Mouse (Mus musculus) spleen, postnatal 36 days (tissue): ENCODE data around the gene Eif4enif1.
A peak's percentile ranks its signal among the peaks of the same experiment; 100 is the strongest.
"Not testable (repeated sequence)": the region's sequence is repeated elsewhere in the genome, so short reads cannot be mapped to it uniquely, and the experiment has no call there.

Experiments used
- DNase-seq, 2 experiments: peaks; one replicate each; pipeline ENCODE4 v3.0.0; 2022; ENCODE audit warnings: low spot score in 2 of 2, mixed read lengths in 1 of 2

Gene Eif4enif1

GRCm38 (mm10) chr11:3202231-3202701 is at the start of gene Eif4enif1:
TSS of gene Eif4enif1 (plus strand) at chr11:3202392.
- peak; percentile 76 to 84 for DNase-seq

GRCm38 (mm10) chr11:3153666-3154397 is 48.4 kb upstream of the Eif4enif1 start:
- peak; percentile 75 to 76 for DNase-seq

GRCm38 (mm10) chr11:3156991-3157390 is 45.2 kb upstream of the Eif4enif1 start:
- DNase-seq, result not testable (repeated sequence)

- DNase-seq, result peak; percentile 39 to 46
Observed at GRCm38 (mm10) chr11:3157996-3158395, 44.2 kb upstream of the Eif4enif1 start.

- not testable (repeated sequence) for DNase-seq
Observed at GRCm38 (mm10) chr11:3158800-3159199, 43.4 kb upstream of the Eif4enif1 start.

GRCm38 (mm10) chr11:3161370-3161769 is 40.8 kb upstream of the Eif4enif1 start:
- peak; percentile 67 to 72 for DNase-seq

- peak; percentile 68 to 72 for DNase-seq
Observed at GRCm38 (mm10) chr11:3162236-3162897, 39.8 kb upstream of the Eif4enif1 start.

GRCm38 (mm10) chr11:3163122-3163521 is 39.1 kb upstream of the Eif4enif1 start:
- peak; percentile 67 to 78 for DNase-seq

- DNase-seq, result not testable (repeated sequence)
Observed at GRCm38 (mm10) chr11:3163661-3164060, 38.5 kb upstream of the Eif4enif1 start.

GRCm38 (mm10) chr11:3165210-3165782 is 36.9 kb upstream of the Eif4enif1 start:
- not testable (repeated sequence) for DNase-seq

GRCm38 (mm10) chr11:3166321-3166720 is 35.9 kb upstream of the Eif4enif1 start:
- peak; percentile 59 to 64 for DNase-seq

- not testable (repeated sequence) for DNase-seq
Observed at GRCm38 (mm10) chr11:3167129-3167528, 35.1 kb upstream of the Eif4enif1 start.

GRCm38 (mm10) chr11:3167571-3168001 is 34.6 kb upstream of the Eif4enif1 start:
- DNase-seq, result peak; percentile 56 to 57

GRCm38 (mm10) chr11:3169042-3169441 is 33.1 kb upstream of the Eif4enif1 start:
- DNase-seq, result peak; percentile 20 to 54

GRCm38 (mm10) chr11:3171931-3172330 is 30.3 kb upstream of the Eif4enif1 start:
- peak; percentile 69 to 71 for DNase-seq

- DNase-seq, result not testable (repeated sequence)
Observed at GRCm38 (mm10) chr11:3172526-3172925, 29.7 kb upstream of the Eif4enif1 start.

GRCm38 (mm10) chr11:3173425-3174318 is 28.5 kb upstream of the Eif4enif1 start:
- DNase-seq, result peak; percentile 72 to 77

GRCm38 (mm10) chr11:3178968-3179725 is 23.0 kb upstream of the Eif4enif1 start:
- peak; percentile 63 to 66 for DNase-seq

GRCm38 (mm10) chr11:3179726-3180092 is 22.5 kb upstream of the Eif4enif1 start:
- DNase-seq, result peak; percentile 43 to 59

GRCm38 (mm10) chr11:3180510-3181160 is 21.6 kb upstream of the Eif4enif1 start:
- DNase-seq, result peak in 1 of 2 experiments; percentile 7
